Mouse (Mus musculus) CH12.LX (cell line): ENCODE data around the gene Ube2z.

Source experiments
- MAFK ChIP-seq: IDR thresholded peaks from 2 replicates; pipeline ENCODE4 v1.6.1; 2011; ENCODE audit warnings: low read length, improper control_type of control experiment; ENCODE audit not compliant: insufficient replicate concordance
- POLR2A ChIP-seq: IDR thresholded peaks from 2 replicates; pipeline ENCODE4 v1.6.1; 2011; ENCODE audit warnings: low read depth, mild to moderate bottlenecking, improper control_type of control experiment, low read length

GRCm38 (mm10) chr11:96058309-96058708 is 6.9 kb downstream of the Ube2z start:
- TF ChIP-seq POLR2A (no peak; the same call in 1 of the 2 replicates), MAFK (no peak)
